Comparison of ENCODE assay signal across 30 mouse cellular contexts in genomic region chr3:156210827-156211226, GRCm38 (mm10).
DNase-seq lines count a peak whose midpoint lies in the region; ATAC-seq lines count a peak whose summit lies in the region.
"Had no signal": no experiment of that assay in that cellular context is flagged by ENCODE, and none has a peak within 500 bp of the region (broad histone marks: within the 10 kb centered on the region; RNA-seq: fewer than 3 reads in every experiment).

No protein-coding gene starts in this region.

- DNase-seq in embryo, embryonic 11 days = peak; percentile 4
- no peak for DNase-seq in embryo, embryonic 10 days (ENCODE audit: low spot score)
- peak; percentile 4 for DNase-seq in hindbrain, embryonic 11.5 days (ENCODE audit: low spot score)
- peak; percentile 30 for DNase-seq in retina, embryonic 14.5 days (ENCODE audit: low spot score)
- no peak for DNase-seq in urinary bladder, postnatal 36 days (ENCODE audit: low spot score in 2 of 2)
- DNase-seq: adrenal gland, adult 8-10 months; cerebellum, adult 11 months; cerebellum, adult 9-10 months; cerebellum, postnatal 36 days; gastrocnemius, adult 2 months; gastrocnemius, postnatal 36 days; heart, adult 18-20 months; kidney, adult 18-20 months; kidney, postnatal 36 days; layer of hippocampus, postnatal 36 days; left cerebral cortex, postnatal 4 days; liver, postnatal 0 days; lung, postnatal 4 days; spleen, adult 18-20 months; thymus, postnatal 14 days had no signal

- H3K9ac ChIP-seq in hindbrain, embryonic 11.5 days (ENCODE audit: low read depth, low read length) = no peak overlapping the region
- H3K9ac ChIP-seq in hindbrain, embryonic 13.5 days = no peak overlapping the region
- H3K9ac ChIP-seq in midbrain, embryonic 15.5 days = no peak overlapping the region
- no peak overlapping the region for H3K9ac ChIP-seq in midbrain, embryonic 13.5 days (replicated peaks)
- H3K9ac ChIP-seq: kidney, embryonic 15.5 days; liver, embryonic 12.5 days; liver, postnatal 0 days had no signal

- WGBS in hindbrain, embryonic 11.5 days = 82% methylated on average over 4 of the region's 4 CpGs
- WGBS in hindbrain, embryonic 13.5 days = 72% methylated on average over 4 of the region's 4 CpGs
- WGBS in midbrain, embryonic 15.5 days = 68% methylated on average over 4 of the region's 4 CpGs
- WGBS in midbrain, embryonic 13.5 days = 69% methylated on average over 4 of the region's 4 CpGs

- no peaks in the 10 kb centered on the region for H3K9me3 ChIP-seq in hindbrain, embryonic 11.5 days (ENCODE audit: control insufficient read depth, low read length)
- no peaks in the 10 kb centered on the region for H3K9me3 ChIP-seq in hindbrain, embryonic 13.5 days
- H3K9me3 ChIP-seq in midbrain, embryonic 15.5 days = no peaks in the 10 kb centered on the region
- H3K9me3 ChIP-seq in midbrain, embryonic 13.5 days = no peaks in the 10 kb centered on the region
- H3K9me3 ChIP-seq: kidney, embryonic 15.5 days; liver, embryonic 12.5 days; megakaryocyte, embryonic 14.5 days had no signal

- no peak overlapping the region for H3K27ac ChIP-seq in hindbrain, embryonic 11.5 days (ENCODE audit: low read depth, low read length)
- no peak overlapping the region for H3K27ac ChIP-seq in hindbrain, embryonic 13.5 days
- no peak overlapping the region for H3K27ac ChIP-seq in midbrain, embryonic 15.5 days
- H3K27ac ChIP-seq in midbrain, embryonic 13.5 days = no peak overlapping the region
- H3K27ac ChIP-seq: gastrocnemius, adult 2 months; kidney, embryonic 15.5 days; liver, embryonic 12.5 days had no signal

- no peak overlapping the region for H3K4me2 ChIP-seq in hindbrain, embryonic 11.5 days (replicated peaks; ENCODE audit: low read depth, low read length)
- H3K4me2 ChIP-seq in hindbrain, embryonic 13.5 days = no peak overlapping the region
- no peak overlapping the region for H3K4me2 ChIP-seq in midbrain, embryonic 15.5 days
- no peak overlapping the region for H3K4me2 ChIP-seq in midbrain, embryonic 13.5 days (replicated peaks)
- H3K4me2 ChIP-seq: heart, embryonic 11.5 days; kidney, embryonic 15.5 days; liver, embryonic 12.5 days had no signal

- no peaks in the 10 kb centered on the region for H3K36me3 ChIP-seq in hindbrain, embryonic 11.5 days (ENCODE audit: control insufficient read depth, insufficient read depth, low read length)
- no peaks in the 10 kb centered on the region for H3K36me3 ChIP-seq in hindbrain, embryonic 13.5 days
- no peaks in the 10 kb centered on the region for H3K36me3 ChIP-seq in midbrain, embryonic 15.5 days (replicated peaks)
- H3K36me3 ChIP-seq in midbrain, embryonic 13.5 days = no peaks in the 10 kb centered on the region
- H3K36me3 ChIP-seq: kidney, embryonic 15.5 days; liver, embryonic 12.5 days had no signal

- no peaks in the 10 kb centered on the region for H3K27me3 ChIP-seq in hindbrain, embryonic 11.5 days (ENCODE audit: control insufficient read depth, insufficient read depth, low read length)
- H3K27me3 ChIP-seq in hindbrain, embryonic 13.5 days = no peaks in the 10 kb centered on the region
- H3K27me3 ChIP-seq in midbrain, embryonic 15.5 days (replicated peaks) = no peaks in the 10 kb centered on the region
- no peaks in the 10 kb centered on the region for H3K27me3 ChIP-seq in midbrain, embryonic 13.5 days
- H3K27me3 ChIP-seq: CH12.LX; kidney, embryonic 15.5 days; liver, embryonic 12.5 days; megakaryocyte, embryonic 14.5 days had no signal

- no peak overlapping the region for H3K4me3 ChIP-seq in hindbrain, embryonic 11.5 days (ENCODE audit: low read depth, low read length)
- no peak overlapping the region for H3K4me3 ChIP-seq in hindbrain, embryonic 13.5 days
- no peak overlapping the region for H3K4me3 ChIP-seq in midbrain, embryonic 15.5 days
- H3K4me3 ChIP-seq in midbrain, embryonic 13.5 days (replicated peaks) = no peak overlapping the region
- H3K4me3 ChIP-seq: gastrocnemius, adult 2 months; kidney, embryonic 15.5 days; liver, embryonic 12.5 days; megakaryocyte, embryonic 14.5 days had no signal

- peak; percentile 58; the same call in 1 of the 2 replicates for ATAC-seq in hindbrain, embryonic 11.5 days (ENCODE audit: low FRiP score)
- no peak for ATAC-seq in hindbrain, embryonic 13.5 days (ENCODE audit: low FRiP score)
- ATAC-seq in midbrain, embryonic 15.5 days (replicated peaks) = 0 out of 2 replicates have a peak, but pooled peaks have one; percentile 70
- ATAC-seq in midbrain, embryonic 13.5 days = no peak
- ATAC-seq: inflammation-experienced regulatory T-cells, adult 6 months; liver, embryonic 12.5 days; liver, postnatal 0 days; lung, postnatal 0 days had no signal

- no peaks in the 10 kb centered on the region for H3K4me1 ChIP-seq in hindbrain, embryonic 11.5 days (replicated peaks; ENCODE audit: control insufficient read depth, insufficient read depth, low read length)
- no peaks in the 10 kb centered on the region for H3K4me1 ChIP-seq in hindbrain, embryonic 13.5 days (replicated peaks)
- H3K4me1 ChIP-seq in midbrain, embryonic 15.5 days = no peaks in the 10 kb centered on the region
- H3K4me1 ChIP-seq in midbrain, embryonic 13.5 days (replicated peaks) = no peaks in the 10 kb centered on the region
- H3K4me1 ChIP-seq: kidney, embryonic 15.5 days; liver, embryonic 12.5 days; megakaryocyte, embryonic 14.5 days had no signal

Comparison
In these comparisons a context has a peak if more than half of its experiments do, and no peak if none do; other contexts are left out.
1. DNase-seq: peak in embryo, embryonic 11 days (single experiment), hindbrain, embryonic 11.5 days (single experiment) and retina, embryonic 14.5 days (single experiment); none in embryo, embryonic 10 days (single experiment) and urinary bladder, postnatal 36 days (0 of 2).
2. ATAC-seq: peak in hindbrain, embryonic 11.5 days (single experiment) and midbrain, embryonic 15.5 days (single experiment); none in hindbrain, embryonic 13.5 days (single experiment) and midbrain, embryonic 13.5 days (single experiment).